Mouse (Mus musculus): ENCODE results near the gene Mtg2. TPM values are rescaled to one million over a fixed set of nuclear protein-coding genes. Genes with fewer than 3 reads are reported as not detected.

The Mtg2 gene
- 16.4 and 17.0 TPM in 2 replicates for polyA plus RNA-seq (2015; fragmentation: Nextera tagmentation; extraction: Ambion mirVana)

GRCm38 (mm10) chr2:180070481-180071453 lies at the start of gene Mtg2:
Gene Mtg2, plus strand, starts transcription at chr2:180070588.

GRCm38 (mm10) chr2:180024401-180025098 lies 45.8 kb upstream of the Mtg2 start, which contains the start of gene Lsm14b:
Gene Lsm14b, plus strand, starts transcription at chr2:180024987.

GRCm38 (mm10) chr2:180042256-180042857 lies 28.0 kb upstream of the Mtg2 start, which contains the start of the genes Psma7 and Ss18l1:
Gene Psma7, minus strand, starts transcription at chr2:180042433.
Gene Ss18l1, plus strand, starts transcription at chr2:180042509.

GRCm38 (mm10) chr2:180103978-180104658 lies 33.7 kb downstream of the Mtg2 start, which contains the start of gene Hrh3:
Gene Hrh3, minus strand, starts transcription at chr2:180104488.

GRCm38 (mm10) chr2:180118661-180119438 lies 48.5 kb downstream of the Mtg2 start, which contains the start of gene Osbpl2:
Gene Osbpl2, plus strand, starts transcription at chr2:180119306.

Other genes with a start within 250 kb of the Mtg2 start
- gene Taf4, start 93.9 kb upstream of the Mtg2 start, polyA plus RNA-seq (2015; fragmentation: Nextera tagmentation; extraction: Ambion mirVana), result 1.7 and 1.8 TPM in 2 replicates
- gene Lsm14b, start 45.6 kb upstream of the Mtg2 start, polyA plus RNA-seq (2015; fragmentation: Nextera tagmentation; extraction: Ambion mirVana), result 6.0 and 6.3 TPM in 2 replicates
- gene Psma7, start 28.2 kb upstream of the Mtg2 start, polyA plus RNA-seq (2015; fragmentation: Nextera tagmentation; extraction: Ambion mirVana), result 418 and 423 TPM in 2 replicates
- gene Ss18l1, start 28.1 kb upstream of the Mtg2 start, polyA plus RNA-seq (2015; fragmentation: Nextera tagmentation; extraction: Ambion mirVana), result 1.5 and 1.6 TPM in 2 replicates
- 0.23 and 0.46 TPM in 2 replicates for gene Hrh3, start 33.9 kb downstream of the Mtg2 start, polyA plus RNA-seq (2015; fragmentation: Nextera tagmentation; extraction: Ambion mirVana)
- gene Osbpl2, start 48.7 kb downstream of the Mtg2 start, polyA plus RNA-seq (2015; fragmentation: Nextera tagmentation; extraction: Ambion mirVana), result 66.3 and 70.3 TPM in 2 replicates
- 132 and 134 TPM in 2 replicates for gene Adrm1, start 100.9 kb downstream of the Mtg2 start, polyA plus RNA-seq (2015; fragmentation: Nextera tagmentation; extraction: Ambion mirVana)
- 35.1 and 36.7 TPM in 2 replicates for gene Lama5, start 155.3 kb downstream of the Mtg2 start, polyA plus RNA-seq (2015; fragmentation: Nextera tagmentation; extraction: Ambion mirVana)
- gene Rps21, start 186.8 kb downstream of the Mtg2 start, polyA plus RNA-seq (2015; fragmentation: Nextera tagmentation; extraction: Ambion mirVana), result 470 and 483 TPM in 2 replicates
- gene Cables2, start 202.9 kb downstream of the Mtg2 start, polyA plus RNA-seq (2015; fragmentation: Nextera tagmentation; extraction: Ambion mirVana), result 8.0 and 8.5 TPM in 2 replicates
- 1.8 and 1.9 TPM in 2 replicates for gene Rbbp8nl, start 219.3 kb downstream of the Mtg2 start, polyA plus RNA-seq (2015; fragmentation: Nextera tagmentation; extraction: Ambion mirVana)